Mouse (Mus musculus) kidney, adult 2 months (tissue): ENCODE results near the gene Tmem215. TPM values are rescaled to one million over a fixed set of nuclear protein-coding genes. Genes with fewer than 3 reads are reported as not detected.

Experiments
- DNase-seq: peaks from one replicate; pipeline ENCODE4 v3.0.0; 2021
- H3K27ac ChIP-seq: fragments of 200-500 bp; 2 replicates; pipeline ENCODE4 v1.5.1; 2012; ENCODE audit warnings: low read depth, low read length, control low read depth, inconsistent platforms; ENCODE audit not compliant: insufficient read depth
- H3K27me3 ChIP-seq: fragments of 200-500 bp; replicated peaks from 2 replicates; pipeline ENCODE4 v1.6.1; 2012; ENCODE audit warnings: mild to moderate bottlenecking, moderate library complexity, low read length, inconsistent platforms; ENCODE audit not compliant: control insufficient read depth, insufficient read depth
- H3K36me3 ChIP-seq: fragments of 200-500 bp; 2 replicates; pipeline ENCODE4 v1.6.1; 2012; ENCODE audit warnings: mild to moderate bottlenecking, moderate library complexity, low read length, inconsistent platforms; ENCODE audit not compliant: control insufficient read depth, insufficient read depth
- H3K4me1 ChIP-seq: fragments of 200-500 bp; 2 replicates; pipeline ENCODE4 v1.6.1; 2011; ENCODE audit warnings: low read length; ENCODE audit not compliant: control insufficient read depth, insufficient read depth
- H3K4me3 ChIP-seq: fragments of 200-500 bp; 2 replicates; pipeline ENCODE4 v1.5.1; 2011; ENCODE audit warnings: mild to moderate bottlenecking, low read depth, low read length, control low read depth; ENCODE audit not compliant: insufficient read depth
- CTCF ChIP-seq: fragments of 200-500 bp; conservative IDR thresholded peaks from 2 replicates; pipeline ENCODE4 v1.5.1; 2011; ENCODE audit warnings: low read depth, mild to moderate bottlenecking, control low read depth, low read length, moderate library complexity, mixed read lengths; ENCODE audit not compliant: insufficient read depth, insufficient read length
- POLR2A ChIP-seq: fragments of 200-500 bp; IDR thresholded peaks from one replicate; pipeline ENCODE4 v1.6.1; 2011; ENCODE audit warnings: low read depth, low read length, control low read depth
- WGBS: fragments of 180-500 bp; shearing (Covaris S2); methylation state at CpG from one replicate; pipeline ENCODE4 v1.1.7; 2018; 5-methylcytosine and 5-hydroxymethylcytosine counted together
- polyA plus RNA-seq: library from polyadenylated mRNA; depleted of rRNA; stranded (reverse); fragments of >200 nt; gene quantifications from 2 replicates; pipeline ENCODE4 v1.2.3, GENCODE M21; 2012; rRNA removed

The Tmem215 gene
- polyA plus RNA-seq, 1 experiment, result 0.52 TPM

GRCm38 (mm10) chr4:40509534-40509933 lies 37.6 kb downstream of the Tmem215 start:
- 67% methylated on average over 16 of the region's 16 CpGs for WGBS
- H3K4me1 ChIP-seq, result no peaks in the 10 kb centered on the region
- H3K36me3 ChIP-seq, result no peaks in the 10 kb centered on the region
- no peak overlapping the region for H3K4me3 ChIP-seq
- DNase-seq, result no peak
- H3K27ac ChIP-seq, result no peak overlapping the region
- no peak for TF ChIP-seq POLR2A
- TF ChIP-seq CTCF, result no peak
- H3K27me3 ChIP-seq, result no peaks in the 10 kb centered on the region

GRCm38 (mm10) chr4:40513235-40513634 lies 41.3 kb downstream of the Tmem215 start:
- H3K4me3 ChIP-seq, result no peak overlapping the region
- 89% methylated on average over 2 of the region's 2 CpGs for WGBS
- no peak for TF ChIP-seq POLR2A
- TF ChIP-seq CTCF, result no peak
- H3K27me3 ChIP-seq, result no peaks in the 10 kb centered on the region
- H3K4me1 ChIP-seq, result no peaks in the 10 kb centered on the region
- H3K36me3 ChIP-seq, result no peaks in the 10 kb centered on the region
- H3K27ac ChIP-seq, result no peak overlapping the region
- DNase-seq, result no peak

- no peak overlapping the region for H3K4me3 ChIP-seq
- WGBS, result 93% methylated on average over 14 of the region's 14 CpGs
- TF ChIP-seq POLR2A (no peak), CTCF (no peak)
- DNase-seq, result no peak
- H3K4me1 ChIP-seq, result no peaks in the 10 kb centered on the region
- H3K36me3 ChIP-seq, result no peaks in the 10 kb centered on the region
- H3K27ac ChIP-seq, result no peak overlapping the region
- H3K27me3 ChIP-seq, result no peaks in the 10 kb centered on the region; the same call in 1 of the 2 replicates
These were observed 46.8 kb downstream of the Tmem215 start for GRCm38 (mm10) chr4:40518545-40519324.

Other genes with a start within 250 kb of the Tmem215 start
- 14.5 and 19.4 TPM in 2 replicates for gene Ddx58, start 232.4 kb upstream of the Tmem215 start, polyA plus RNA-seq
- gene Smim27, start 202.6 kb upstream of the Tmem215 start, polyA plus RNA-seq, result 22.8 and 27.6 TPM in 2 replicates
- gene Topors, start 202.3 kb upstream of the Tmem215 start, polyA plus RNA-seq, result 3.8 and 5.4 TPM in 2 replicates
- gene Ndufb6, start 192.8 kb upstream of the Tmem215 start, polyA plus RNA-seq, result 227 and 287 TPM in 2 replicates
- 7.2 and 8.9 TPM in 2 replicates for gene Aptx, start 231.0 kb downstream of the Tmem215 start, polyA plus RNA-seq
- gene Dnaja1, start 250.0 kb downstream of the Tmem215 start, polyA plus RNA-seq, result 11.8 and 23.1 TPM in 2 replicates